Mouse (Mus musculus): ENCODE results near the gene Tpst1.

GRCm38 (mm10) chr5:130078096-130078833 lies 5.1 kb downstream of the Tpst1 start:
- TF ChIP-seq POLR2A (IDR thresholded peaks at IDR 0.05; ENCODE audit: insufficient read length, low read depth) = no peak
- TF ChIP-seq MAX (IDR thresholded peaks at IDR 0.05; ENCODE audit: low read depth) = no peak
- no peak for TF ChIP-seq TCF12 (IDR thresholded peaks at IDR 0.05; ENCODE audit: insufficient read depth, poor library complexity, severe bottlenecking)
- no peak for TF ChIP-seq POLR2AphosphoS2 (IDR thresholded peaks at IDR 0.05; ENCODE audit: insufficient read length, low read depth)
- TF ChIP-seq USF1 (IDR thresholded peaks at IDR 0.05; ENCODE audit: low read depth) = no peak
- TF ChIP-seq SRF (IDR thresholded peaks at IDR 0.05; ENCODE audit: control insufficient read depth, insufficient read length, low read depth) = no peak
- no peak for TF ChIP-seq CEBPB (IDR thresholded peaks at IDR 0.05; ENCODE audit: insufficient read depth, poor library complexity, severe bottlenecking)
- no peak for TF ChIP-seq REST (IDR thresholded peaks at IDR 0.05; ENCODE audit: insufficient read depth, insufficient read length)
